Comparison of ENCODE assay signal across 22 mouse cellular contexts in the genomic region with DNA sequence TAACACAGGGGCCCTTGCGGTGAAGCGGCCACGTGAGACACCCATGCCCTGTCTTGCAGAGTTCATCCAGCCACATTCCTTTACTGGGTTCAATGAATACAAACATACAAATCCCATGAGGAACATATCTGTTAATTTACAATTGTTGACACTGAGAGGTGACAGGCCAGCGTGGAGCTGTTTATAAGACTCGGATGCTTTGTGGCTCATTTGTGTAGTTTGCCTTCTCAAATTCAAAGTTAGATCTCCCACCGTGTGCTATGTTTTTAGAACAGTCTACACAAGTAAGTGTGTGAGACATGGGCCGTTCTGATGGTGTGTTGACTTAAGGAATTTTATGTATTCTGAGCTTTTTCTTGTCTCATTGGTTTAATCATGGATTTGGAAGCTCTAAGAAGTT.
DNase-seq lines count a peak whose midpoint lies in the region; ATAC-seq and TF ChIP-seq lines count a peak whose summit lies in the region.
"Had no signal": no experiment of that assay in that cellular context is flagged by ENCODE, and none has a peak within 500 bp of the region (broad histone marks: within the 10 kb centered on the region; RNA-seq: fewer than 3 reads in every experiment).

No protein-coding gene starts in this region.

- H3K4me1 ChIP-seq in kidney, postnatal 0 days (replicated peaks; ENCODE audit: insufficient read depth, low read length) = peaks cover 5% of the 10 kb centered on the region
- peaks cover 9% of the 10 kb centered on the region; the same call in 1 of the 2 replicates for H3K4me1 ChIP-seq in lung, postnatal 0 days (ENCODE audit: insufficient read depth, low read depth, low read length)
- H3K4me1 ChIP-seq: embryonic facial prominence, embryonic 15.5 days; forebrain, embryonic 10.5 days had no signal

- H3K36me3 ChIP-seq in kidney, postnatal 0 days (ENCODE audit: insufficient read depth, low read length) = no peaks in the 10 kb centered on the region
- no peaks in the 10 kb centered on the region for H3K36me3 ChIP-seq in lung, postnatal 0 days (ENCODE audit: insufficient read depth, low read length)
- H3K36me3 ChIP-seq: embryonic facial prominence, embryonic 15.5 days; forebrain, embryonic 10.5 days; heart, embryonic 15.5 days; hindbrain, embryonic 10.5 days had no signal

- DNase-seq in kidney, adult 11 months = peak; percentile 17
- DNase-seq in kidney, postnatal 25 days = no peak
- DNase-seq in kidney, postnatal 0 days (ENCODE audit: low spot score) = peak; percentile 67
- DNase-seq in kidney, adult 18-20 months = no peak
- DNase-seq in lung, postnatal 0 days (ENCODE audit: low spot score) = peak; percentile 62
- no peak for DNase-seq in lung, postnatal 14 days
- DNase-seq: adrenal gland, adult 2 months; adrenal gland, postnatal 25 days; cerebellum, adult 18-20 months; cerebellum, adult 9-11 months; cerebellum, postnatal 36 days; gastrocnemius, adult 2 months; gastrocnemius, postnatal 25 days; heart, postnatal 14 days had no signal

- no peak for TF ChIP-seq EP300 in lung, postnatal 0 days (IDR thresholded peaks at IDR 0.05)

- 40% methylated on average over 7 of the region's 7 CpGs for WGBS in kidney, postnatal 0 days
- 51% methylated on average over 7 of the region's 7 CpGs for WGBS in lung, postnatal 0 days

- H3K9ac ChIP-seq in kidney, postnatal 0 days (ENCODE audit: low read depth, low read length) = no peak overlapping the region
- no peak overlapping the region for H3K9ac ChIP-seq in lung, postnatal 0 days (replicated peaks; ENCODE audit: low read depth)
- H3K9ac ChIP-seq: embryonic facial prominence, embryonic 15.5 days; heart, embryonic 15.5 days; hindbrain, embryonic 14.5 days had no signal

- H3K9me3 ChIP-seq in kidney, postnatal 0 days (replicated peaks; ENCODE audit: low read length) = no peaks in the 10 kb centered on the region
- H3K9me3 ChIP-seq in lung, postnatal 0 days (ENCODE audit: low read length) = no peaks in the 10 kb centered on the region
- H3K9me3 ChIP-seq: embryonic facial prominence, embryonic 15.5 days; forebrain, embryonic 10.5 days; heart, embryonic 15.5 days; hindbrain, embryonic 10.5 days had no signal

- no peak overlapping the region for H3K27ac ChIP-seq in kidney, postnatal 0 days
- H3K27ac ChIP-seq in lung, postnatal 0 days (ENCODE audit: low read length) = no peak overlapping the region
- H3K27ac ChIP-seq: embryonic facial prominence, embryonic 15.5 days; forebrain, embryonic 10.5 days; gastrocnemius, adult 2 months; heart, embryonic 15.5 days; hindbrain, embryonic 10.5 days; hindbrain, embryonic 14.5 days had no signal

- H3K4me2 ChIP-seq in kidney, postnatal 0 days (ENCODE audit: low read length) = no peak overlapping the region
- no peak overlapping the region for H3K4me2 ChIP-seq in lung, postnatal 0 days (replicated peaks; ENCODE audit: low read depth, low read length)
- H3K4me2 ChIP-seq: embryonic facial prominence, embryonic 15.5 days; heart, embryonic 11.5 days; heart, embryonic 15.5 days; hindbrain, embryonic 14.5 days had no signal

- H3K27me3 ChIP-seq in kidney, postnatal 0 days (ENCODE audit: insufficient read depth, low read length) = no peaks in the 10 kb centered on the region
- H3K27me3 ChIP-seq in lung, postnatal 0 days (replicated peaks; ENCODE audit: insufficient read depth, low read length) = no peaks in the 10 kb centered on the region
- H3K27me3 ChIP-seq: embryonic facial prominence, embryonic 15.5 days; heart, embryonic 15.5 days had no signal

- H3K4me3 ChIP-seq in kidney, postnatal 0 days (replicated peaks; ENCODE audit: low read depth, low read length) = no peak overlapping the region
- H3K4me3 ChIP-seq in lung, postnatal 0 days (ENCODE audit: low read depth, low read length) = no peak overlapping the region
- H3K4me3 ChIP-seq: embryonic facial prominence, embryonic 15.5 days; erythroblast, embryonic 14.5 days; forebrain, embryonic 10.5 days; gastrocnemius, adult 2 months; heart, embryonic 15.5 days; hindbrain, embryonic 10.5 days had no signal

- ATAC-seq in kidney, postnatal 0 days (replicated peaks; ENCODE audit: low FRiP score, low read depth) = no peak
- peak; percentile 29; the same call in 1 of the 2 replicates for ATAC-seq in lung, postnatal 0 days
- ATAC-seq: forebrain, embryonic 14.5 days had no signal

- no peak for TF ChIP-seq CTCF in kidney, postnatal 0 days (IDR thresholded peaks at IDR 0.05; ENCODE audit: low read depth)
- no peak for TF ChIP-seq CTCF in lung, postnatal 0 days (IDR thresholded peaks at IDR 0.05)

Comparison
In these comparisons a context has a peak if more than half of its experiments do, and no peak if none do; other contexts are left out.
1. DNase-seq: peak in kidney, adult 11 months (single experiment), kidney, postnatal 0 days (single experiment) and lung, postnatal 0 days (single experiment); none in kidney, postnatal 25 days (0 of 2), kidney, adult 18-20 months (single experiment) and lung, postnatal 14 days (single experiment).